Mouse (Mus musculus) erythroblast, embryonic 14.5 days (primary cell): ENCODE data around the gene Dnaja3.

Experiments used
- GATA1 ChIP-seq: IDR thresholded peaks from 2 replicates; pipeline ENCODE4 v1.6.1; 2012; ENCODE audit warnings: low read length, inconsistent platforms, mixed read lengths
- TAL1 ChIP-seq: IDR thresholded peaks from 3 replicates; pipeline ENCODE4 v1.6.1; 2012; ENCODE audit warnings: low read length, inconsistent platforms, mixed read lengths

DNA sequence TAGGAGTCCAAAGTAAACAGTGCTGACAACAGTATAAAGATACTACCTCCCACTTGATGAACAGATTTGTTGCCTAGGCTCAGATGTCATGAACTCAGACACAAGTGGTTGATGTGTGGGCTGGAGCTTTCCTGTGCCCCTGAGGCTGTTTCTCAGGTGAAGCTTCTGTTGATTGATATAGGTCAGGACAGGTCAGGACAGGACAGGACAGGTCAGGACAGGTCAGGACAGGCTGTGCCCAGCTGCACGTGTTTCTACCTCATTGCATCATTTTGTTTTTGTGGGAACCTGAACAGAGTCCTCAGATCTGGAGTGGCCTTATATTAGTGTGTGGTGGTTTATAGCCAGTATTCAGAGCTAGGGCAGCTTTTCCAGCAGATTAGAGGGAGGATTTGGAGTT, 62.9 kb downstream of the Dnaja3 start:
- TF ChIP-seq TAL1 (no peak), GATA1 (no peak)
